Mouse (Mus musculus): ENCODE measurements around the gene Vmn1r55. TPM values are rescaled to one million over a fixed set of nuclear protein-coding genes. Genes with fewer than 3 reads are reported as not detected.
A peak's percentile ranks its signal among the peaks of the same experiment; 100 is the strongest.

The Vmn1r55 gene
- total and polyA plus RNA-seq, 3 experiments = 0.01 TPM; not detected in 2

GRCm38 (mm10) chr7:5080815-5081214 lies 68.7 kb downstream of the Vmn1r55 start:
- H3K9ac ChIP-seq (ENCODE audit: insufficient read depth, low read depth) = peak overlapping the region; percentile 98
- H3K4me3 ChIP-seq (replicated peaks in 1 of 3; ENCODE audit: low read depth in 2 of 3, low read length in 2 of 3, poor library complexity in 1 of 3) = peak overlapping the region; percentile 93 to 100 (median 99)
- peak overlapping the region; percentile 83 for H3K4me2 ChIP-seq (ENCODE audit: insufficient read depth, low read depth, poor library complexity, severe bottlenecking)
- no peak for DNase-seq (ENCODE audit: extremely low read depth)
- H3K4me1 ChIP-seq (ENCODE audit: control insufficient read depth in 1 of 2, insufficient read depth in 2 of 2) = peaks cover 9 to 47% of the 10 kb centered on the region in 2 experiments
- TF ChIP-seq POLR2A (IDR thresholded peaks at IDR 0.05; ENCODE audit: low read depth, low read length) (0 out of 2 replicates have a peak, but pooled peaks have one; percentile 9), ETS1 (conservative IDR thresholded peaks at IDR 0.05; ENCODE audit: low read depth, low read length) (no peak)
- peak overlapping the region; percentile 94 for H3K27ac ChIP-seq (ENCODE audit: insufficient read depth, low read depth)
- H3K9me3 ChIP-seq (replicated peaks; ENCODE audit: low read length) = no peaks in the 10 kb centered on the region
- dilution Hi-C loops (cut with MboI; ENCODE audit: extremely low pct_ligation_motif_present, extremely low pct_unique_long_range_greater_than_20kb, low sequenced_read_pairs) = no loop called here
- no peaks in the 10 kb centered on the region for H3K27me3 ChIP-seq (replicated peaks)
- in situ Hi-C loops (cut with MboI; ENCODE audit: low pct_ligation_motif_present, low pct_unique_long_range_greater_than_20kb, low sequenced_read_pairs) = no loop called here
- peaks cover 32 to 52% of the 10 kb centered on the region in 2 experiments for H3K36me3 ChIP-seq (replicated peaks in 1 of 2; ENCODE audit: control insufficient read depth in 1 of 2, insufficient read depth in 1 of 2, low read length in 1 of 2)
- peaks cover 61% of the 10 kb centered on the region for H3K79me2 ChIP-seq (replicated peaks; ENCODE audit: control insufficient read depth, extremely low read depth, insufficient read depth, poor library complexity, severe bottlenecking)

DNA sequence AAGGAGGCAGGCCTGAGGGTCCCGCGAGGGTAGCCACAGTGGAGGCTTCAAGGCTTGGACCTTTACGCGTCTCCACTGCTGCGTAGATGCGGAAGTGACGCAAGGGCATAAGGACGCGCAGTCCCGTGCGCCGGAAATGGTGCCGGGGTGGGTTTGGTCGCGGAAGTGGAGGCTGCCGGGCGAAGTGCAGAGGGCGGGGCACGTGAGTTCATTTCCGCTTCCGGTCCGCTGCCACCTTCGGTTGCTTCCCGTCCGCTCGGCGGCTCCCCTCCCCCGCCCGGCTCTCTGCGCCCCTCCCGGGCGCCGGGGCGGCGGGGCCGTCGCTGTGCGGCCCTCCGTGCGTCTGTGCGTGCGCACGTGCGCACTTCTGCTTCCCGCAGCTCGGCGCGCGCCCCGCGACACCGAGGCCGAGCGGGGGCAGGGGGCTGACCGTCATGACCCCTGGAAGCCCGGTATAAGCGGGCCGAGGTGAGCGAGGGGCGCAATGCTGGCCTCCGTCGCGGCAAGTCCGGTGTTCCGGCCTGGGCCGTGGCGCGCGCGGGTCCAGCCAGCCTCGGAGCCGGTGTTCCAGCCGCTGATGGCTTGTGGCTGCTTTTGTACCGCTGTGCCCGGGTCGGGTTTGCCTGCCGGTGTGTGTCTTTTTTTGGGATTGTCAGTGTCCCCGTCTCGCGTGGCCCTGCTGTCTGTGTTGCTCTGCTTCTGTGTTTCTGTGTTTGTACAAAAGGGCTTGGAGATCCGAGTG lies 69.3 kb downstream of the Vmn1r55 start, which contains the start of gene Epn1:
Gene Epn1, plus strand, starts transcription at position 226 of the 742 bp plus-strand sequence.
- peak within 1 kb of the TSS; percentile 83 for H3K4me2 ChIP-seq (ENCODE audit: insufficient read depth, low read depth, poor library complexity, severe bottlenecking)
- peaks cover 32 to 51% of the 10 kb centered on the region in 2 experiments for H3K36me3 ChIP-seq (replicated peaks in 1 of 2; ENCODE audit: control insufficient read depth in 1 of 2, insufficient read depth in 1 of 2, low read length in 1 of 2)
- DNase-seq (ENCODE audit: extremely low read depth) = peak; percentile 97
- in situ Hi-C loops (cut with MboI; ENCODE audit: low pct_ligation_motif_present, low pct_unique_long_range_greater_than_20kb, low sequenced_read_pairs) = no loop called here
- peaks cover 5 to 42% of the 10 kb centered on the region in 2 experiments for H3K4me1 ChIP-seq (ENCODE audit: control insufficient read depth in 1 of 2, insufficient read depth in 2 of 2)
- dilution Hi-C loops (cut with MboI; ENCODE audit: extremely low pct_ligation_motif_present, extremely low pct_unique_long_range_greater_than_20kb, low sequenced_read_pairs) = no loop called here
- peak within 1 kb of the TSS; percentile 94 for H3K27ac ChIP-seq (ENCODE audit: insufficient read depth, low read depth)
- H3K27me3 ChIP-seq (replicated peaks) = no peaks in the 10 kb centered on the region
- H3K79me2 ChIP-seq (replicated peaks; ENCODE audit: control insufficient read depth, extremely low read depth, insufficient read depth, poor library complexity, severe bottlenecking) = peaks cover 57% of the 10 kb centered on the region
- H3K9ac ChIP-seq (ENCODE audit: insufficient read depth, low read depth) = peak within 1 kb of the TSS; percentile 98
- peak within 1 kb of the TSS; percentile 93 to 100 (median 99) for H3K4me3 ChIP-seq (replicated peaks in 1 of 3; ENCODE audit: low read depth in 2 of 3, low read length in 2 of 3, poor library complexity in 1 of 3)
- H3K9me3 ChIP-seq (replicated peaks; ENCODE audit: low read length) = no peaks in the 10 kb centered on the region
- TF ChIP-seq USF2 (conservative IDR thresholded peaks at IDR 0.05; ENCODE audit: low read depth, low read length) (no peak; the same call in 1 of the 2 replicates), PAX5 (IDR thresholded peaks at IDR 0.05; ENCODE audit: low read length) (no peak), RCOR1 (conservative IDR thresholded peaks at IDR 0.05; ENCODE audit: low read depth, low read length) (no peak), ETS1 (conservative IDR thresholded peaks at IDR 0.05; ENCODE audit: low read depth, low read length) (peak; percentile 78), TCF12 (IDR thresholded peaks at IDR 0.05; ENCODE audit: low read depth, low read length) (peak; percentile 59), UBTF (IDR thresholded peaks at IDR 0.05; ENCODE audit: low read depth, low read length) (no peak), ZKSCAN1 (IDR thresholded peaks at IDR 0.05; ENCODE audit: borderline replicate concordance, low read depth, low read length) (peak; percentile 12; the same call in 1 of the 2 replicates), JUN (IDR thresholded peaks at IDR 0.05; ENCODE audit: insufficient read depth, low read depth, low read length) (no peak), USF1 (IDR thresholded peaks at IDR 0.05; ENCODE audit: low read depth, low read length) (peak; percentile 48), TBP (conservative IDR thresholded peaks at IDR 0.05; ENCODE audit: low read depth, low read length) (0 out of 2 replicates have a peak, but pooled peaks have one; percentile 37), SIN3A (IDR thresholded peaks at IDR 0.05; ENCODE audit: low read length) (peak; percentile 89), POLR2AphosphoS2 (IDR thresholded peaks at IDR 0.05; ENCODE audit: low read depth, low read length) (peak; percentile 96), MAX (IDR thresholded peaks at IDR 0.05; ENCODE audit: low read length) (peak; percentile 55; the same call in 1 of the 2 replicates), MAFK (IDR thresholded peaks at IDR 0.05; ENCODE audit: insufficient replicate concordance, low read length) (no peak), CHD2 (IDR thresholded peaks at IDR 0.05; ENCODE audit: low read length) (peak; percentile 85), MXI1 (IDR thresholded peaks at IDR 0.05; ENCODE audit: low read depth, low read length) (no peak; the same call in 1 of the 2 replicates), IRF4 (IDR thresholded peaks at IDR 0.05; ENCODE audit: low read depth, low read length) (no peak; the same call in 1 of the 2 replicates), POLR2A (IDR thresholded peaks at IDR 0.05; ENCODE audit: low read depth, low read length) (peak; percentile 74), EP300 (IDR thresholded peaks at IDR 0.05; ENCODE audit: low read length) (no peak), GABPA (IDR thresholded peaks at IDR 0.05; ENCODE audit: insufficient replicate concordance, low read depth, low read length) (peak; percentile 22; the same call in 1 of the 2 replicates), MAZ (IDR thresholded peaks at IDR 0.05; ENCODE audit: low read depth, low read length) (peak; percentile 86), HCFC1 (IDR thresholded peaks at IDR 0.05; ENCODE audit: low read depth, low read length) (peak; percentile 93), KAT2A (IDR thresholded peaks at IDR 0.05; ENCODE audit: insufficient replicate concordance, low read length) (peak; percentile 90; the same call in 1 of the 2 replicates), CTCF (conservative IDR thresholded peaks at IDR 0.05 in 1 of 2, IDR thresholded peaks at IDR 0.05 in 1 of 2; ENCODE audit: low read depth in 2 of 2, low read length in 2 of 2) (no peak), CHD1 (IDR thresholded peaks at IDR 0.05; ENCODE audit: low read depth, low read length) (no peak), SMC3 (IDR thresholded peaks at IDR 0.05; ENCODE audit: low read depth, low read length) (no peak), ZNF384 (IDR thresholded peaks at IDR 0.05; ENCODE audit: low read depth, low read length) (no peak), RAD21 (IDR thresholded peaks at IDR 0.05; ENCODE audit: low read depth, low read length) (no peak), NRF1 (IDR thresholded peaks at IDR 0.05; ENCODE audit: low read depth, low read length) (peak; percentile 57), MYC (IDR thresholded peaks at IDR 0.05; ENCODE audit: low read depth, low read length) (no peak), MEF2A (IDR thresholded peaks at IDR 0.05; ENCODE audit: borderline replicate concordance, low read depth, low read length) (peak; percentile 78)
